Mouse (Mus musculus) liver, postnatal 0 days (tissue): Measurements from ENCODE around the gene Mlip. TPM values are rescaled to one million over a fixed set of nuclear protein-coding genes. Genes with fewer than 3 reads are reported as not detected.

Experiments used
- ATAC-seq: fragments of 200-750 bp; cut with Nextera tagmentation; 2 replicates; pipeline ENCODE4 v1.8.0; 2017; ENCODE audit warnings: mild to moderate bottlenecking, moderate library complexity
- DNase-seq: peaks from one replicate; pipeline ENCODE4 v3.0.0-alpha.2; 2016
- H3K27ac ChIP-seq: fragments of 300-500 bp; sonication (generic); 2 replicates; pipeline ENCODE4 v1.5.1; 2014; ENCODE audit warnings: antibody characterized with exemption, moderate library complexity, mild to moderate bottlenecking, low read depth
- H3K27me3 ChIP-seq: fragments of 300-500 bp; sonication (generic); 2 replicates; pipeline ENCODE4 v1.6.1; 2014; ENCODE audit warnings: low read length, control low read depth, mixed read lengths; ENCODE audit not compliant: insufficient read depth
- H3K36me3 ChIP-seq: fragments of 300-500 bp; sonication (generic); replicated peaks from 2 replicates; pipeline ENCODE4 v1.6.1; 2014; ENCODE audit warnings: mild to moderate bottlenecking, control low read depth, low read length, moderate library complexity, mixed read lengths; ENCODE audit not compliant: insufficient read depth
- H3K4me1 ChIP-seq: fragments of 300-500 bp; sonication (generic); 2 replicates; pipeline ENCODE4 v1.6.1; 2014; ENCODE audit warnings: antibody characterized with exemption, mild to moderate bottlenecking, control low read depth; ENCODE audit not compliant: insufficient read depth
- H3K4me2 ChIP-seq: fragments of 300-500 bp; sonication (generic); 2 replicates; pipeline ENCODE4 v1.6.1; 2014; ENCODE audit warnings: low read depth, mild to moderate bottlenecking, low read length, moderate library complexity, mixed read lengths
- H3K4me3 ChIP-seq: fragments of 300-500 bp; sonication (generic); 2 replicates; pipeline ENCODE4 v1.5.1; 2014; ENCODE audit warnings: low read depth, low read length
- H3K9ac ChIP-seq: fragments of 300-500 bp; sonication (generic); replicated peaks from 2 replicates; pipeline ENCODE4 v1.6.1; 2014; ENCODE audit warnings: mild to moderate bottlenecking, moderate library complexity
- H3K9me3 ChIP-seq: fragments of 300-500 bp; sonication (generic); 2 replicates; pipeline ENCODE4 v1.6.1; 2016; ENCODE audit warnings: mild to moderate bottlenecking, control low read depth, low read length, mixed read lengths
- CTCF ChIP-seq: sonication (generic); IDR thresholded peaks from 2 replicates; pipeline ENCODE4 v1.5.1; 2016; ENCODE audit warnings: antibody characterized with exemption, low read depth
- EP300 ChIP-seq: IDR thresholded peaks from 2 replicates; pipeline ENCODE4 v1.6.1; 2016; ENCODE audit warnings: antibody characterized with exemption, low read depth, mild to moderate bottlenecking
- WGBS: fragments of 180-500 bp; shearing (Covaris S2); extraction: QIAGEN DNeasy Blood & Tissue Kit; methylation state at CpG from one replicate; pipeline ENCODE4 v1.1.7; 2014; ENCODE audit not compliant: insufficient replicate concordance; 5-methylcytosine and 5-hydroxymethylcytosine counted together
- polyA plus RNA-seq: library from polyadenylated mRNA; unstranded; fragments of >200 nt; fragmentation: Nextera tagmentation; extraction: Ambion mirVana; gene quantifications from 2 replicates; pipeline ENCODE4 v1.2.1, GENCODE M21; 2015

Mlip gene
- polyA plus RNA-seq, 1 experiment from 2014 or later: not detected

DNA sequence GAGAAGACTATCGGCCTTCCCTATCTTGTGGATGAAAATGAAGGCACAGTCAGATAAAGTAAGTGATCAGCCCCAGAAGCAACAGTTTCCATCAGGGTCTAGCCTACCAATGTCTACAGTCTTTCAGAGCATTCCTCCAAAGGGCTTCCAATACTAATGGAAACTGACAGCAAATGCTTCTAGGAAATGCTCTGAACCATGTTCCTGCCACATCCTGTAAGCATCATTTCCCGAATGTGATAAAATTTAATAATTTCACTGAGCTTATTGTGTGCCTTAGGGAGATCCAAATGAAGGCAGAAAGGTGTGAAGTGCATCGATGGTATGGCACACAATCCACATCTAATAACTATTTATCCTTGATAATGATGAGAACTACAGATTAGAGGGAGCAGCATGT is 173.3 kb downstream of the Mlip start:
- Histone ChIP-seq H3K9me3 (no peaks in the 10 kb centered on the region), H3K27me3 (no peaks in the 10 kb centered on the region), H3K4me2 (no peak overlapping the region), H3K27ac (no peak overlapping the region), H3K36me3 (no peaks in the 10 kb centered on the region), H3K9ac (no peak overlapping the region), H3K4me3 (no peak overlapping the region), H3K4me1 (no peaks in the 10 kb centered on the region)
- WGBS: 78% methylated on average over 3 of the region's 3 CpGs
- DNase-seq (no peak), ATAC-seq (no peak)
- TF ChIP-seq EP300: no peak
- no peak for TF ChIP-seq CTCF

GRCm38 (mm10) chr9:77175870-77176269 is 176.9 kb downstream of the Mlip start:
- DNase-seq: no peak
- H3K27ac ChIP-seq: no peak overlapping the region
- 66% methylated on average over 3 of the region's 3 CpGs for WGBS
- H3K4me2 ChIP-seq: no peak overlapping the region
- no peak overlapping the region for H3K4me3 ChIP-seq
- TF ChIP-seq EP300 (no peak), CTCF (no peak)
- no peak for ATAC-seq
- H3K4me1 ChIP-seq: no peaks in the 10 kb centered on the region
- H3K36me3 ChIP-seq: no peaks in the 10 kb centered on the region
- no peaks in the 10 kb centered on the region for H3K27me3 ChIP-seq
- no peaks in the 10 kb centered on the region for H3K9me3 ChIP-seq
- H3K9ac ChIP-seq: no peak overlapping the region

DNA sequence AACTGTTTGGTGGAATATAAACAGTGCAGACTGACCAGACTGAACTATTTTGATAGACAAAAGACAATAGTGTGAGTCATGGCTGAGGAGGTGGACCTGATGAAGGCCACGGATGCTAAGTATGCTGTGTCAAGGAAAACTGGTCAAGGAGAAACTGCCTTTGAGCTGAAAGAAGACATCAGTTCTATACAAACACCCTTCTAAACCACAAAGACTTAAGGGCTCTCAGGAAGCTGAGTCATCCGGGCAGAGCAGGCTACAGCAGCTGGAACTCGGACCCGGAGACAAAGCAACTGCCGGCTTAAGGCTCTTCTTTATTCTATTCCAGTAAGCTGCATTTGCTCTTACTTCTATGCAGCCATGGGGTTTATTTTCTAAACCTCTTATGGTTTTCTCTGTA is 180.7 kb downstream of the Mlip start:
- Histone ChIP-seq H3K36me3 (no peaks in the 10 kb centered on the region), H3K27ac (no peak overlapping the region), H3K4me1 (no peaks in the 10 kb centered on the region), H3K9me3 (no peaks in the 10 kb centered on the region), H3K4me2 (no peak overlapping the region), H3K9ac (no peak overlapping the region), H3K4me3 (no peak overlapping the region), H3K27me3 (no peaks in the 10 kb centered on the region)
- 41% methylated on average over 5 of the region's 5 CpGs for WGBS
- DNase-seq (no peak), ATAC-seq (no peak)
- TF ChIP-seq CTCF (no peak), EP300 (no peak)

DNA sequence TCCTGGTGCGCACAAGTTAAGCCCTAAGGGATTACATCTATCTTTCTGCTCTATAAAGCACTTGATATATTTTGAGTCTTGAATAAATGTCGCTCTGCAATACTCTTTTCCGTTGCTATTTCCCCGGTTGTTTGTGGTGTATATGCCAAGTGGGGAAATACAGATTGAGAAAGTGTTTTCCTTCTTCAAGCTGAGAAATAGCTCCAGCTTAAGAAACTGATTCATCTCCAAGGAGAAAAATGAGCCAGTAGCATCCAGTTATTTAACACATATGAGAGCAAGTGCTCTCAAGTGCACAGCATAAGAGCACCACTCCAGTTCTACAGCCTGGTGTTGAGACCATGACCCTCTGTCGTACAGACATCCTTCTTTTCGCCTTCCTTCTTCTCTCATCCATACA is 186.9 kb downstream of the Mlip start:
- Histone ChIP-seq H3K9me3 (no peaks in the 10 kb centered on the region), H3K4me1 (no peaks in the 10 kb centered on the region), H3K4me3 (no peak overlapping the region), H3K27ac (no peak overlapping the region), H3K9ac (no peak overlapping the region), H3K4me2 (no peak overlapping the region), H3K27me3 (no peaks in the 10 kb centered on the region), H3K36me3 (no peaks in the 10 kb centered on the region)
- 78% methylated on average over 6 of the region's 6 CpGs for WGBS
- DNase-seq: no peak
- ATAC-seq: no peak
- TF ChIP-seq EP300 (no peak), CTCF (no peak)

- WGBS: 70% methylated on average over 5 of the region's 5 CpGs
- H3K4me2 ChIP-seq: no peak overlapping the region
- H3K4me3 ChIP-seq: no peak overlapping the region
- H3K27me3 ChIP-seq: no peaks in the 10 kb centered on the region
- no peak for ATAC-seq
- no peaks in the 10 kb centered on the region for H3K4me1 ChIP-seq
- no peaks in the 10 kb centered on the region for H3K36me3 ChIP-seq
- no peak for DNase-seq
- no peak for TF ChIP-seq EP300
- TF ChIP-seq CTCF: no peak
- H3K9me3 ChIP-seq: no peaks in the 10 kb centered on the region
- no peak overlapping the region for H3K9ac ChIP-seq
- no peak overlapping the region for H3K27ac ChIP-seq
Observed at GRCm38 (mm10) chr9:77161764-77162163, 191.0 kb downstream of the Mlip start.

DNA sequence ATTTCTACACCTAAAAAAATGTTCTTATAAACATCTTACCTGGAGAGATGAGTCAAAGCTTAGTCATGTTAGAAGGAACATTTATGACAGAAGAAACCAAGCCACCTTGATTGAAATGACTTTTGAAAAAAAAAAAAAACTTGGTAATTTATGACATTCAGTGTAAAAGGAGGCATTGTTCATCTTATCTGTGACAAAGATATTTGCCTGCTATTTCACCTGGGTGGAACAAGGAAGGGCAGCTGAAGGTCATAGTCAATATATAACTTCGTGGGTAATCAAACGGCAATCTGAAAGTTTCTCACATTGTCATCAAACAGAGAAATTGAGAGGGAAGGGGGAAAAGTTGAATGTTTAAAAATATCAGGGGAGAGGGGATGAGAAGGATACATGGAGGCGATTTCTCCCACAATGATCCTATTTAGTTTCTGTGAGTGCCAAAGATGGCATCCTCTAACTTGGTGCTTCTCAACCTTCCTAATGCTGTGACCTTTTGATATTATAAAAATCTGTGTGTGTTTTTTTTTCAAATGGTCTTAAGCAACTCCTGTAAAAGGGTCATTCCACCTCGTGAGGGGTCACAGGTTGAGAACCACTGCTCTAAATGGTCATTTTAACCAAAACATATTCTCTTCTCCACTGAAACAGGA is 192.4 kb downstream of the Mlip start:
- no peaks in the 10 kb centered on the region for H3K4me1 ChIP-seq
- H3K36me3 ChIP-seq: no peaks in the 10 kb centered on the region
- no peaks in the 10 kb centered on the region for H3K27me3 ChIP-seq
- H3K9ac ChIP-seq: no peak overlapping the region
- no peak overlapping the region for H3K4me3 ChIP-seq
- 63% methylated on average over 4 of the region's 4 CpGs for WGBS
- TF ChIP-seq CTCF: no peak
- TF ChIP-seq EP300: no peak
- ATAC-seq: no peak
- DNase-seq: no peak
- no peak overlapping the region for H3K27ac ChIP-seq
- H3K9me3 ChIP-seq: no peaks in the 10 kb centered on the region
- no peak overlapping the region for H3K4me2 ChIP-seq
